Mouse (Mus musculus) myocyte (in vitro differentiated cells): Measurements from ENCODE around the gene Gcnt4. TPM values are rescaled to one million over a fixed set of nuclear protein-coding genes. Genes with fewer than 3 reads are reported as not detected.
A peak's percentile ranks its signal among the peaks of the same experiment; 100 is the strongest.
"Not testable (repeated sequence)": the region's sequence is repeated elsewhere in the genome, so short reads cannot be mapped to it uniquely, and the experiment has no call there.

Source experiments
- H3K27me3 ChIP-seq: one replicate; pipeline ENCODE4 v1.6.1; 2011; ENCODE audit not compliant: control insufficient read depth, insufficient read depth, insufficient read length
- H3K36me3 ChIP-seq: one replicate; pipeline ENCODE4 v1.6.1; 2011; ENCODE audit not compliant: control insufficient read depth, insufficient read depth
- H3K4me2 ChIP-seq: one replicate; pipeline ENCODE4 v1.6.1; 2011; ENCODE audit warnings: low read depth, control low read depth
- H3K4me3 ChIP-seq: one replicate; pipeline ENCODE4 v1.5.1; 2011; ENCODE audit warnings: mild to moderate bottlenecking, control low read depth, moderate library complexity
- H3K79me2 ChIP-seq: one replicate; pipeline ENCODE4 v1.6.1; 2011; ENCODE audit not compliant: control insufficient read depth, insufficient read depth
- H3ac ChIP-seq: one replicate; pipeline ENCODE4 v1.6.1; 2011; ENCODE audit not compliant: control insufficient read depth, insufficient read length
- CEBPB ChIP-seq: IDR thresholded peaks from 2 replicates; pipeline ENCODE4 v1.6.1; 2011; ENCODE audit warnings: mild to moderate bottlenecking, moderate library complexity; ENCODE audit not compliant: poor library complexity, insufficient read depth, severe bottlenecking
- E2F4 ChIP-seq: IDR thresholded peaks from one replicate; pipeline ENCODE4 v1.6.1; 2011; ENCODE audit warnings: mild to moderate bottlenecking, control low read depth, moderate library complexity; ENCODE audit not compliant: insufficient read depth
- MAX ChIP-seq: IDR thresholded peaks from one replicate; pipeline ENCODE4 v1.6.1; 2011; ENCODE audit warnings: low read depth, mild to moderate bottlenecking, control low read depth
- MYOD1 ChIP-seq, 3 experiments: IDR thresholded peaks; one replicate each; pipeline ENCODE4 v1.6.1; 2011; ENCODE audit warnings: control low read depth in 2 of 3, low read depth in 2 of 3, mild to moderate bottlenecking in 2 of 3, moderate library complexity in 1 of 3; ENCODE audit not compliant: insufficient read length in 2 of 3, control insufficient read depth in 1 of 3
- MYOG ChIP-seq, 3 experiments: IDR thresholded peaks; one replicate each; pipeline ENCODE4 v1.6.1; 2011; ENCODE audit warnings: control low read depth in 2 of 3, low read depth in 2 of 3, mild to moderate bottlenecking in 2 of 3; ENCODE audit not compliant: insufficient read length in 2 of 3, control insufficient read depth in 1 of 3, insufficient read depth in 1 of 3
- POLR2A ChIP-seq: IDR thresholded peaks from one replicate; pipeline ENCODE4 v1.6.1; 2011; ENCODE audit warnings: low read depth, mild to moderate bottlenecking, control low read depth, moderate library complexity; ENCODE audit not compliant: insufficient read length
- POLR2AphosphoS2 ChIP-seq: IDR thresholded peaks from one replicate; pipeline ENCODE4 v1.6.1; 2011; ENCODE audit warnings: low read depth, control low read depth; ENCODE audit not compliant: insufficient read length
- REST ChIP-seq: IDR thresholded peaks from one replicate; pipeline ENCODE4 v1.6.1; 2011; ENCODE audit warnings: mild to moderate bottlenecking, control low read depth, moderate library complexity; ENCODE audit not compliant: insufficient read depth, insufficient read length
- SRF ChIP-seq: IDR thresholded peaks from one replicate; pipeline ENCODE4 v1.6.1; 2011; ENCODE audit warnings: low read depth; ENCODE audit not compliant: control insufficient read depth, insufficient read length
- TCF12 ChIP-seq: IDR thresholded peaks from one replicate; pipeline ENCODE4 v1.6.1; 2011; ENCODE audit warnings: mild to moderate bottlenecking, control low read depth; ENCODE audit not compliant: poor library complexity, insufficient read depth, severe bottlenecking
- TCF3 ChIP-seq: IDR thresholded peaks from one replicate; pipeline ENCODE4 v1.6.1; 2011; ENCODE audit warnings: low read depth, control low read depth; ENCODE audit not compliant: insufficient read length
- USF1 ChIP-seq: IDR thresholded peaks from one replicate; pipeline ENCODE4 v1.6.1; 2011; ENCODE audit warnings: low read depth, mild to moderate bottlenecking, control low read depth, moderate library complexity
- polyA plus RNA-seq: library from polyadenylated mRNA; unstranded; fragments of >200 nt; fragmentation: generic; extraction: Trizol; gene quantifications from one replicate; pipeline ENCODE4 v1.2.1, GENCODE M21; 2012; ENCODE audit warnings: missing spikeins

The Gcnt4 gene
- polyA plus RNA-seq, 1 experiment, result 3.1 TPM

GRCm38 (mm10) chr13:96895144-96895543 lies 29.3 kb upstream of the Gcnt4 start:
- Histone ChIP-seq H3K36me3 (no peaks in the 10 kb centered on the region), H3K4me3 (no peak overlapping the region), H3K4me2 (no peak overlapping the region), H3K27me3 (no peaks in the 10 kb centered on the region), H3ac (no peak overlapping the region), H3K79me2 (no peaks in the 10 kb centered on the region)
- TF ChIP-seq SRF (no peak), POLR2AphosphoS2 (no peak), POLR2A (no peak), REST (no peak), CEBPB (no peak), MYOD1 (IDR thresholded peaks at IDR 0.05; ENCODE audit: control insufficient read depth in 1 of 3, insufficient read length in 2 of 3, low read depth in 2 of 3) (no peak)

DNA sequence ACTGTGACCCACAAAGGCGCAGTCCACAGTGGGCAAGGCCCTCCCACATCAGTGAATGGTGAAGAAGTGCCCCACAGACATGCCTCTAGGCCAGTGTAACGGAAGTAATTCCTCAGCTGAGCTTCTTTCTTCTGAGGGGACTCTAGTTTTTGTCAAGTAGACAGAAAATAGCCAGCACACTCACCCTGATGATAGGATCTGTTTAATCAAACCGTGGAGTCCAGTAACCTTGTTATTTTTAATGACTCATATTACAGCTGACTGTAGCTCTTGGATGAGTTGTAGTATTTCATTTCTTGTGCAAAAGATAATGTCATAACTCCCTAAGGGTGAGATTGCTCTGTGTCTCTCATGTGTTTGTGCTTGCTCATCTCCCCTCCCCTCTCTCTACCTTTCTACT lies 17.8 kb upstream of the Gcnt4 start:
- peak overlapping the region; percentile 0 for H3K4me2 ChIP-seq
- H3K79me2 ChIP-seq, result no peaks in the 10 kb centered on the region
- TF ChIP-seq TCF12, result no peak
- TF ChIP-seq REST, result no peak
- TF ChIP-seq POLR2AphosphoS2, result no peak
- TF ChIP-seq TCF3, result no peak
- no peak for TF ChIP-seq POLR2A
- TF ChIP-seq MYOD1 (IDR thresholded peaks at IDR 0.05; ENCODE audit: control insufficient read depth in 1 of 3, insufficient read length in 2 of 3, low read depth in 2 of 3), result no peak
- no peak for TF ChIP-seq E2F4
- no peak for TF ChIP-seq MYOG (IDR thresholded peaks at IDR 0.05; ENCODE audit: control insufficient read depth in 1 of 3, insufficient read depth in 1 of 3, insufficient read length in 2 of 3, low read depth in 2 of 3)
- no peak for TF ChIP-seq MAX
- TF ChIP-seq SRF, result no peak
- no peak for TF ChIP-seq CEBPB
- TF ChIP-seq USF1, result no peak
- no peaks in the 10 kb centered on the region for H3K27me3 ChIP-seq
- H3K4me3 ChIP-seq, result no peak overlapping the region
- no peak overlapping the region for H3ac ChIP-seq
- no peaks in the 10 kb centered on the region for H3K36me3 ChIP-seq

DNA sequence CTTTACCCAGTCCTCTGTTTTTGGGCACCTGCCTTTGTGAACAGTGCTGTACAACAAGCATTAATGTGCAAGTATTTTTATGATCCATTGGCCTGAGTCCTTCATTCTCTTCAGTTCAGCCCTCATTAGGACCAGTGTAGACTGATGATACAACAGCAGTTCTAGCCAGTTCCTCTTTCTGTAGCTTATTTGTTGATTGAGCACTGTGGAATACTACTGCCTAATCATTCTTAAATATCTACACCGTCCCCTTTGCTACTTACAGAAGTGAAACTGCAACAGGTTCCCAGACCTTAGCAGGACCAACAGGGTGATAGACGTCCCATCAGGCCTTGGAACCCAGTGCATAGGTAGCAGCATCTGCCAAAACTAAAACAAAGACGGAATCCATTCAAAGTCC lies 13.3 kb upstream of the Gcnt4 start:
- Histone ChIP-seq H3K36me3 (no peaks in the 10 kb centered on the region), H3K4me3 (no peak overlapping the region), H3K79me2 (no peaks in the 10 kb centered on the region), H3ac (no peak overlapping the region), H3K4me2 (no peak overlapping the region), H3K27me3 (no peaks in the 10 kb centered on the region)
- no peak for TF ChIP-seq MAX

GRCm38 (mm10) chr13:96923134-96923533 lies 1.4 kb upstream of the Gcnt4 start:
- not testable (repeated sequence) for H3K27me3 ChIP-seq, H3K4me3 ChIP-seq, H3K4me2 ChIP-seq, H3ac ChIP-seq, H3K36me3 ChIP-seq
- H3K79me2 ChIP-seq, result peaks cover 31% of the 10 kb centered on the region

GRCm38 (mm10) chr13:96924985-96925745 lies 676 bp downstream of the Gcnt4 start:
- Histone ChIP-seq H3K36me3 (peaks cover 5% of the 10 kb centered on the region), H3ac (peak overlapping the region; percentile 71), H3K79me2 (peaks cover 50% of the 10 kb centered on the region), H3K4me2 (peak overlapping the region; percentile 71), H3K4me3 (peak overlapping the region; percentile 77), H3K27me3 (no peaks in the 10 kb centered on the region)
- TF ChIP-seq USF1, result no peak
- no peak for TF ChIP-seq MAX
- TF ChIP-seq SRF, result no peak
- TF ChIP-seq MYOD1 (IDR thresholded peaks at IDR 0.05; ENCODE audit: control insufficient read depth in 1 of 3, insufficient read length in 2 of 3, low read depth in 2 of 3), result no peak
- no peak for TF ChIP-seq POLR2AphosphoS2
- no peak for TF ChIP-seq MYOG (IDR thresholded peaks at IDR 0.05; ENCODE audit: control insufficient read depth in 1 of 3, insufficient read depth in 1 of 3, insufficient read length in 2 of 3, low read depth in 2 of 3)
